Mouse (Mus musculus) left cerebral cortex, adult 6 months (tissue): ENCODE data around the gene Rnase2b. TPM values are rescaled to one million over a fixed set of nuclear protein-coding genes. Genes with fewer than 3 reads are reported as not detected.

Experiments used
- long read RNA-seq, 2 experiments: library from polyadenylated mRNA; unstranded; transcript quantifications; one replicate each; pipeline ENCODE4 v2.0.0; 2019 to 2020
- polyA plus RNA-seq: library from polyadenylated mRNA; unstranded; fragments of <200 nt; fragmentation: Nextera tagmentation; gene quantifications from 2 replicates; pipeline ENCODE4 v1.2.3, GENCODE M21; 2021

The Rnase2b gene
- not detected in 2 replicates for polyA plus RNA-seq
- long read RNA-seq, experiment 1, result 0 reads
- long read RNA-seq, experiment 2, result 0 reads

GRCm38 (mm10) chr14:51161976-51162375, at the start of gene Rnase2b:
TSS of gene Rnase2b (plus strand) at chr14:51162260.

DNA sequence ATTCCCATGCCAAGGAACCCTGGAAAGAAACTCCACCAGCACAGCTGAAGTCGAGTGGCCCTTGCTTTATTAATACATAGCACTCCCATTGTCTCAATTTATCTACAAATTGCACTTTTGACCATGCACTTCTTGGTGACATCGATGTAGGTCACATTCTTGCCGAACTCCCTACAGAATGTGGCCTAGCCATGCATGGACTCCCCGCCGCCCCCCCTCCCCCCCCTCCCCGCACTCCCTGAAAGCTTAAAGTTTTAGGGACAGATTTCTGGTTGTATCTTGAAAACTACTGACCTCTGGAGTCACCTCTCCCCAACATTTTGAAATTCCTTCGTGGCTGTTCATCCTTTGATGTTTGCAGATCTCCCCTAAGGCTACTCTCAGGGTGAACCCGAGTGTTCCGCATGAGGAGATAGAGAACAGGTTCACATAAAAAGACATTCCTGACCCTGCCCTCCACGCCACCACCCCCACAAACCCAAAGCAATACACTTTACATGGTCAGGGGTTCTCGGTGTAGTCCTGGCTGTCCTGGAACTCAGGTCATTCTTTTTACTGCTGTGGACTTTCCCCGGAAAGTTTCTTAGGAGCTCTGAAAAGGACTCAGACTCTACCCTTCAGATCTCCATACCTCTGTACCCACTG, 48.0 kb upstream of the Rnase2b start, which contains the start of gene Eddm3b:
Eddm3b (plus strand) TSS at position 511 of the 645 bp plus-strand sequence.

DNA sequence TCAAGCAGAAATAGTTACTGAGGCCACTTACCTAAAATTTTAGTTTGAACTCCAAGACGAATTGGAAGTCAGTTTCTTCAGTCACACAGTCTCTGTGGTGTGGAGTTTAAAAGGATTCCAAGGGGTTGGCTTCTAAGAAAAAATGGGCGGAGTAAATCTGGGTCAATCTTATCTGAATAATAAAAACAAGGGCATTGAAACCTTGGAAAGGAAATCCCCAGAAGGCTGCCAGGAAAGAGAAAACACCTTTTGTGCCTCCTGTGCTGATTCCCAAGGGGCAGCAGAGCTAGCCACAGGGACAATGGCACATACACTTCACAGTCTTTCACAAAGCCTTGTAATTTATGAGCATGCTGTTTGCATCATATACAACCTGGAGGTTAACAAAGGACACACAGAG, 15.4 kb upstream of the Rnase2b start, which contains the start of gene Rnase1:
Rnase1 (minus strand) TSS at position 101 of the 400 bp plus-strand sequence.

DNA sequence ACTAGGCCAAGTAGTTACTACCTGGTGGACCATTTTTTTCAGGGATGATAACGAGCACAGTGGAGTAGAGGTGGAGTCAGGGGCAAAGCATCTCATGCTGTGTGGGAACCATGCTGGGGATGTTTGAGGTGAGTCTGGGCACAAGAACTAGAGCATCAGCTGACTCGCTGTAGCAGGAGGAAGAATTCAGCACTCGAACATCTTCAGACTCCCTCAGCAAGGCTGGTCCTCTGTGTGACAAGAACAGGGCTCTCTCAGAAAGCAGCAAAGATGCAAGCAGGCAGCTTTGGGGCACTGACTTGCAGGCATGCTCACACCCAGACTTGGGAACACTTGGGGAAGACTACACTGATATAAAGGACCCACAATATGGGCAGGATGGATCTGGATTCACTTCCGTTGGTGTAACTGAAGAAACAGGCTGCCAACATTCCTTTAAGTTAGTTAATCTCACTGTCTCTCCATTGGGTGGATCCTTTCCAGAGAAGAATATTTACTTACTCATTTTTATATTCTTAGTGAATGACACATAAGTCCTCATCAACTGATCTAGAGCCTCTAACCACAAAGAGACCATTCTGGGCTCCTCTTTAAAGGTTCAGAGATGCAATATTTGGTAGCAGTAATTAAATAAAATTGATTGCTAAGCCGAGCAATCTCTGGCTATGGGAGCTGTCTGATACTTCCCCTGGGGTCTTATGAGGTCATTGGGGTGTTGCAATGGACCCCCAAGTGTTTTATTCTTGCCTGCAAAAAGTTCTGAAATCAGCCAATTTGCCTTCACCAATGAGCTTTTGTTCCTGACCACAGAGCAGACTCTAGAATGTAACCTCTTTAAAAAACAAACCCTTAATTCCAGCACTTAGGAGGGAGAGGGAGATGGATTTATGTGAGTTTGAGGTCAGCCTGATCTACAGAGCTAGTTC, 37.3 kb downstream of the Rnase2b start, which contains the start of gene Ang2:
Ang2 (minus strand) TSS at position 51 of the 926 bp plus-strand sequence.

DNA sequence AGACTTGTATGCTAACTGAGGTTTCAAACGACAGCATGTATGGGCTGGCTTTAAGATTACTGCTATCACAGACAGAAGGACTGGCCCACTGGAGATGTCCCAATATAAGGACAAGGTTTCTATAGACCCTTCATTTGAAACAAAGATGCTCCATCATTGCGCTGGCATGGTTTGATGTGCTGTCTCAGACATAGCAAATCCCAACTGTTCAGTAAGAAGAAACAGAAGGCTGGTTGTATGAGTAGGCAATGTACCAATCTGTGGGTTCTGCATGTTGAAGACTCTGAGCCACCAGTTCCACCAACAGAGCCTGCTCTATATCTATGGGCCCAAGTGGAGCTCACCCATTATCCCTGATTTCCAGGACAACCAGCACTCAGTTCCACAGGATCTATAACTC, 41.1 kb downstream of the Rnase2b start, which contains the start of gene Ear14:
Ear14 (plus strand) TSS at position 277 of the 400 bp plus-strand sequence.

Other genes with a start within 250 kb of the Rnase2b start
- 58.6 and 80.7 TPM in 2 replicates for gene Osgep, start 237.4 kb upstream of the Rnase2b start, polyA plus RNA-seq
- gene Apex1, start 237.3 kb upstream of the Rnase2b start, polyA plus RNA-seq, result 69.3 and 83.9 TPM in 2 replicates
- gene Pip4p1, start 231.4 kb upstream of the Rnase2b start, polyA plus RNA-seq, result 42.9 and 88.9 TPM in 2 replicates
- gene Pnp, start 231.2 kb upstream of the Rnase2b start, polyA plus RNA-seq, result 7.8 and 10.7 TPM in 2 replicates
- gene Gm49342, start 217.7 kb upstream of the Rnase2b start, polyA plus RNA-seq, result not detected in 2 replicates
- gene Pnp2, start 206.3 kb upstream of the Rnase2b start, polyA plus RNA-seq, result 1.5 and 2.1 TPM in 2 replicates
- gene Rnase10, start 154.5 kb upstream of the Rnase2b start, polyA plus RNA-seq, result 0.09 and 0.13 TPM in 2 replicates
- gene Rnase9, start 120.4 kb upstream of the Rnase2b start, polyA plus RNA-seq, result not detected in 2 replicates
- not detected in 2 replicates for gene Rnase11, start 112.1 kb upstream of the Rnase2b start, polyA plus RNA-seq
- gene Rnase12, start 104.6 kb upstream of the Rnase2b start, polyA plus RNA-seq, result not detected in 2 replicates
- gene Olfr750, start 87.8 kb upstream of the Rnase2b start, polyA plus RNA-seq, result not detected in 2 replicates
- 17.0 and 17.2 TPM in 2 replicates for gene Rnase4, start 71.2 kb upstream of the Rnase2b start, polyA plus RNA-seq
- 3.2 and 3.5 TPM in 2 replicates for gene Ang, start 71.1 kb upstream of the Rnase2b start, polyA plus RNA-seq
- not detected in 2 replicates for gene Eddm3b, start 47.8 kb upstream of the Rnase2b start, polyA plus RNA-seq
- gene Rnase6, start 38.4 kb upstream of the Rnase2b start, polyA plus RNA-seq, result 0.10 and 0.44 TPM in 2 replicates
- gene Rnase1, start 15.5 kb upstream of the Rnase2b start, polyA plus RNA-seq, result 1.2 and 1.7 TPM in 2 replicates
- not detected in 2 replicates for gene Ang2, start 36.9 kb downstream of the Rnase2b start, polyA plus RNA-seq
- gene Ear14, start 41.1 kb downstream of the Rnase2b start, polyA plus RNA-seq, result not detected in 2 replicates
- gene Rnase2a, start 93.9 kb downstream of the Rnase2b start, polyA plus RNA-seq, result not detected in 2 replicates
- gene Gm7247, start 199.5 kb downstream of the Rnase2b start, polyA plus RNA-seq, result not detected in 2 replicates
- gene Vmn2r88, start 248.6 kb downstream of the Rnase2b start, polyA plus RNA-seq, result not detected in 2 replicates